Mouse (Mus musculus) heart, postnatal 0 days (tissue): ENCODE results near the gene Cacna1c.

Experiments
- CTCF ChIP-seq: IDR thresholded peaks from 2 replicates; pipeline ENCODE4 v1.5.1; 2016; ENCODE audit warnings: antibody characterized with exemption, control low read depth, low read depth
- EP300 ChIP-seq: IDR thresholded peaks from 2 replicates; pipeline ENCODE4 v1.6.1; 2016; ENCODE audit warnings: antibody characterized with exemption, low read depth

DNA sequence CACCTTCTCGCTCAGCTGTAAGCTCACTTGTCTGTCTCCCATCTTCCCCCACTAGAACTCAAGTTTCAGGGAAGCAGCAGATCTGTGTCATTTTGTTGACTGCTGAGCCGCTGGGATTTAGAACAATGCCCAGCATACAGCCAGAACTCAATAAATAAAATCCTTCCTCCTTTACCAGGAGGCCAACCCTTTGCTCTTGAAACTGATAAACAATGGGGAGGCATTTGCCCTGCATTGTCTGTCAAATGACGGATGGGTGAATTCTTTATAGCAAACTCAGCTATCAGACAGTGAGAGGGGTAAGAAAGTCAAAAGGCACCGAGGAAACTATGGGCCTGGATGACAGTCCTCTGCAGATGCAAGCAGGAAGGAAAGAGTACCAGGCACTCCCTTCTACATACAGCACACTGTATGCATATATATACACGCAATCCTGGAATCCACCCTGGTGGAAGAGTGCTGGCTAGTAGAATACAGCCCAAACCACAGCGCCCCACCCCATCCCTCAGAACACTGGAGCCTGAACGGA, 187.5 kb downstream of the Cacna1c start:
- TF ChIP-seq EP300 (no peak), CTCF (no peak)
